Mouse (Mus musculus): Measurements from ENCODE around the gene Tiam1.

Gene Tiam1

GRCm38 (mm10) chr16:90143760-90144516 lies at the start of gene Tiam1:
Gene Tiam1, minus strand, starts transcription at chr16:90143769.
- peak; percentile 94 to 96 for DNase-seq

GRCm38 (mm10) chr16:90191289-90191688 lies 47.7 kb upstream of the Tiam1 start:
- no peak for DNase-seq

GRCm38 (mm10) chr16:90187453-90187852 lies 43.9 kb upstream of the Tiam1 start:
- DNase-seq: no peak

GRCm38 (mm10) chr16:90185928-90186588 lies 42.5 kb upstream of the Tiam1 start:
- DNase-seq: peak; percentile 79 to 80

- DNase-seq: no peak
Measured at GRCm38 (mm10) chr16:90184135-90184534, 40.6 kb upstream of the Tiam1 start.

GRCm38 (mm10) chr16:90181673-90182072 lies 38.1 kb upstream of the Tiam1 start:
- DNase-seq: no peak

- DNase-seq: no peak
Measured at GRCm38 (mm10) chr16:90180975-90181374, 37.4 kb upstream of the Tiam1 start.

- DNase-seq: no peak
Measured at GRCm38 (mm10) chr16:90179892-90180291, 36.3 kb upstream of the Tiam1 start.

GRCm38 (mm10) chr16:90178404-90178803 lies 34.8 kb upstream of the Tiam1 start:
- DNase-seq: no peak

GRCm38 (mm10) chr16:90177425-90177824 lies 33.9 kb upstream of the Tiam1 start:
- peak; percentile 76 to 84 for DNase-seq

- DNase-seq: no peak
Measured at GRCm38 (mm10) chr16:90176472-90176871, 32.9 kb upstream of the Tiam1 start.

- no peak for DNase-seq
Measured at GRCm38 (mm10) chr16:90171416-90171815, 27.8 kb upstream of the Tiam1 start.

GRCm38 (mm10) chr16:90170676-90171075 lies 27.1 kb upstream of the Tiam1 start:
- no peak for DNase-seq

GRCm38 (mm10) chr16:90169863-90170630 lies 26.5 kb upstream of the Tiam1 start:
- no peak for DNase-seq

- DNase-seq: peak; percentile 82 to 83
Measured at GRCm38 (mm10) chr16:90167646-90168045, 24.1 kb upstream of the Tiam1 start.

- no peak for DNase-seq
Measured at GRCm38 (mm10) chr16:90165435-90165834, 21.9 kb upstream of the Tiam1 start.

GRCm38 (mm10) chr16:90164942-90165341 lies 21.4 kb upstream of the Tiam1 start:
- no peak for DNase-seq

- DNase-seq: no peak
Measured at GRCm38 (mm10) chr16:90155080-90155479, 11.5 kb upstream of the Tiam1 start.

- no peak for DNase-seq
Measured at GRCm38 (mm10) chr16:90150820-90151219, 7.3 kb upstream of the Tiam1 start.

- no peak for DNase-seq
Measured at GRCm38 (mm10) chr16:90150126-90150525, 6.6 kb upstream of the Tiam1 start.

- DNase-seq: no peak
Measured at GRCm38 (mm10) chr16:90149335-90149734, 5.8 kb upstream of the Tiam1 start.

- DNase-seq: no peak
Measured at GRCm38 (mm10) chr16:90145244-90145643, 1.7 kb upstream of the Tiam1 start.

GRCm38 (mm10) chr16:90144541-90144940 lies 972 bp upstream of the Tiam1 start:
- DNase-seq: no peak

GRCm38 (mm10) chr16:90143416-90143759 lies 181 bp downstream of the Tiam1 start:
- DNase-seq: no peak
